Mouse (Mus musculus) lung, adult 2 months (tissue): ENCODE data around the gene Mlph.

Experiments
- CTCF ChIP-seq: fragments of 200-500 bp; IDR thresholded peaks from 2 replicates; pipeline ENCODE4 v1.5.1; 2011; ENCODE audit warnings: mild to moderate bottlenecking, low read length, control low read depth; ENCODE audit not compliant: insufficient read depth
- POLR2A ChIP-seq: fragments of 200-500 bp; IDR thresholded peaks from 2 replicates; pipeline ENCODE4 v1.6.1; 2011; ENCODE audit warnings: low read depth, mild to moderate bottlenecking, control low read depth, low read length, borderline replicate concordance; ENCODE audit errors: extremely low read depth

DNA sequence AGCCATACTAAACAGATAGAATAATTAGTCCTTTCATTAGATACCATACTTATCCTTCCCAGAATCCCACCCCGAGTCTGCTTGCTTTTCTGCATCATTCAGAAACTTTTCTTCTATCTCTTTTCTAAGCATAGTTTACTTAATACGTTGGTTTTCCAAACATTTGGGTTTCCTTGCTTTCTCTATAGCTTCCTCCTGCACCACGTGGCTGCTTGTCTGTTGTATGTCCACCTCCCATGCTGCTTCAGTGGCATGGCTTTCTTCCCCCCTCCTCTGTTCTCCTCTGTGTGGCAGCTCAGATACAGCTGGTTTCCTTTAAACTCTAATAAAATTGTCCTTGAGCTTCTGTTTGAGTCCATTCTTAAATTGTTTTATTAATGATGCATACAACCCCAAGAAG is 20.4 kb upstream of the Mlph start:
- no peak for TF ChIP-seq CTCF
- TF ChIP-seq POLR2A, result no peak
